Mouse (Mus musculus) stomach, embryonic 14.5 days (tissue): ENCODE results near the gene Pnma1. TPM values are rescaled to one million over a fixed set of nuclear protein-coding genes. Genes with fewer than 3 reads are reported as not detected.
A peak's percentile ranks its signal among the peaks of the same experiment; 100 is the strongest.

Source experiments
- ATAC-seq: fragments of 200-750 bp; cut with Nextera tagmentation; 2 replicates; pipeline ENCODE4 v1.8.0; 2017; ENCODE audit warnings: low read depth, moderate TSS enrichment; ENCODE audit not compliant: insufficient number of reproducible peaks, insufficient read depth, low FRiP score
- H3K27ac ChIP-seq: fragments of 300-500 bp; sonication (generic); 2 replicates; pipeline ENCODE4 v1.5.1; 2014; ENCODE audit warnings: mild to moderate bottlenecking, low read length, moderate library complexity, mixed read lengths
- H3K27me3 ChIP-seq: fragments of 300-500 bp; sonication (generic); 2 replicates; pipeline ENCODE4 v1.6.1; 2014; ENCODE audit warnings: low read length, control low read depth, mixed read lengths; ENCODE audit not compliant: control insufficient read depth, insufficient read depth
- H3K36me3 ChIP-seq: fragments of 300-500 bp; sonication (generic); 2 replicates; pipeline ENCODE4 v1.6.1; 2014; ENCODE audit warnings: mild to moderate bottlenecking, control low read depth, low read length, moderate library complexity, mixed read lengths; ENCODE audit not compliant: control insufficient read depth, insufficient read depth
- H3K4me1 ChIP-seq: fragments of 300-500 bp; sonication (generic); 2 replicates; pipeline ENCODE4 v1.6.1; 2014; ENCODE audit warnings: low read length, control low read depth, mixed read lengths; ENCODE audit not compliant: control insufficient read depth, insufficient read depth
- H3K4me2 ChIP-seq: fragments of 300-500 bp; sonication (generic); replicated peaks from 2 replicates; pipeline ENCODE4 v1.6.1; 2014; ENCODE audit warnings: low read depth, low read length, control low read depth
- H3K4me3 ChIP-seq: fragments of 300-500 bp; sonication (generic); 2 replicates; pipeline ENCODE4 v1.5.1; 2014; ENCODE audit warnings: low read depth, low read length, control low read depth
- H3K9ac ChIP-seq: fragments of 300-500 bp; sonication (generic); replicated peaks from 2 replicates; pipeline ENCODE4 v1.6.1; 2014; ENCODE audit warnings: low read depth, mild to moderate bottlenecking, control low read depth, low read length, moderate library complexity, mixed read lengths
- H3K9me3 ChIP-seq: fragments of 300-500 bp; sonication (generic); 2 replicates; pipeline ENCODE4 v1.6.1; 2016; ENCODE audit warnings: low read depth, low read length, control low read depth; ENCODE audit not compliant: control insufficient read depth
- WGBS: fragments of 180-500 bp; shearing (Covaris S2); extraction: QIAGEN DNeasy Blood & Tissue Kit; methylation state at CpG from one replicate; pipeline ENCODE4 v1.1.7; 2014; 5-methylcytosine and 5-hydroxymethylcytosine counted together
- polyA plus RNA-seq: library from polyadenylated mRNA; unstranded; fragments of >200 nt; fragmentation: Nextera tagmentation; extraction: Ambion mirVana; gene quantifications from 2 replicates; pipeline ENCODE4 v1.2.1, GENCODE M21; 2014

The Pnma1 gene
- polyA plus RNA-seq, 1 experiment from 2014 or later = 0.45 TPM

DNA sequence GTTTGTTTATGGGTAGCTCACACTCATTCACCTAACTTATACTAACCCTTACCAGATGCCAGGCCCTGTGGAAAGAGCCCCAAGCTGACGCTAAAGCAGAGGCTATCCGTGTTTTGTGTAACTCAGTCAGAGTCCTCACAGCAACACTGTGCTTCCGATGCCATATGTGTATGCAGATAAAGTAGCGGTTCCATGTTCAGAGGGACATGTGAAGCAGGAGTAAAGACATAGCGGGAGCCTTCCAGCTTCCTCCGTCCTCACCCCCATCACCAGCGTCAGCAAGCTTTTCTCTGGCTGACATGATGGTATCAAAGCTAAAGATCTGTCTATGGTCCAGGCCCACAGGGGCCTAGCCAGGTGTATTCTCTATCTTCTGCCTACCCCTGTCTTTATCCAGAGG, 42.9 kb upstream of the Pnma1 start:
- Histone ChIP-seq H3K36me3 (no peaks in the 10 kb centered on the region), H3K9me3 (no peaks in the 10 kb centered on the region), H3K9ac (no peak overlapping the region), H3K4me1 (peaks cover 74% of the 10 kb centered on the region), H3K4me2 (peak overlapping the region; percentile 97; the same call in 1 of the 2 replicates), H3K27me3 (no peaks in the 10 kb centered on the region), H3K4me3 (no peak overlapping the region; the same call in 1 of the 2 replicates), H3K27ac (no peak overlapping the region)
- ATAC-seq = no peak
- WGBS = 68% methylated on average over 7 of the region's 7 CpGs

DNA sequence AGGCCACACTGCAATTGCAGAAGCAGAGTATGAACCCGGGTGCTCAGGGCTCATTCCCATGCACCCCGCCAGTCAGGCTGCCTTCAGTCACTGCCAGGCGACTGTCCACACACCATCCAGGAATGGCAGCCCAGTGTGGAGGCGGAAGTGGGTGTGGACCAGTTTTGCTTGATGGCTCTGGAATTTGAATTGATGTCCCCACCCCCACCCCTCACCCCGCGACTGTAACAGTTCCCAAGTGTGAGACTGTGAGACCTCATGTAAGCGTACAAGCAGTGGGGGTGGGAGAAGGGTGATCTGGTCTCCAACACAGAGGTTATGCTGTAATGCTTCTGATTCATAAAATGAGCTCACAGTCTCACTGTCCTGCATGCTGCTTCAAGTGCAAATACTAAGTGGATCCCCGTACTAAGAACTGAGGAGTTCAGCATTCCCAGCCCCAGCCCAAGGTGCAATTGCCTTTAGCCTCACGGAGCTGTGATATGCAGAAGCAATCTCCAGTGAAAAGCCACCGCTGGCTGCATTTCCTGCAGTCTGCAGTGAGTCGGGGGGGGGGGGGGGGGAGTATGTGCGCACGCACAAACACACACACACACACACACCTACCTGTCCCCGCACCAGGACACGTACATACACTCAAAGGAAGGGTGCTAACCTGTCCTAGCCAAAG, 42.0 kb upstream of the Pnma1 start:
- Histone ChIP-seq H3K36me3 (no peaks in the 10 kb centered on the region), H3K4me2 (no peak overlapping the region; the same call in 1 of the 2 replicates), H3K4me3 (no peak overlapping the region), H3K9ac (no peak overlapping the region), H3K27me3 (no peaks in the 10 kb centered on the region), H3K27ac (no peak overlapping the region), H3K4me1 (peaks cover 75% of the 10 kb centered on the region), H3K9me3 (no peaks in the 10 kb centered on the region)
- 36% methylated on average over 15 of the region's 15 CpGs for WGBS
- no peak for ATAC-seq

DNA sequence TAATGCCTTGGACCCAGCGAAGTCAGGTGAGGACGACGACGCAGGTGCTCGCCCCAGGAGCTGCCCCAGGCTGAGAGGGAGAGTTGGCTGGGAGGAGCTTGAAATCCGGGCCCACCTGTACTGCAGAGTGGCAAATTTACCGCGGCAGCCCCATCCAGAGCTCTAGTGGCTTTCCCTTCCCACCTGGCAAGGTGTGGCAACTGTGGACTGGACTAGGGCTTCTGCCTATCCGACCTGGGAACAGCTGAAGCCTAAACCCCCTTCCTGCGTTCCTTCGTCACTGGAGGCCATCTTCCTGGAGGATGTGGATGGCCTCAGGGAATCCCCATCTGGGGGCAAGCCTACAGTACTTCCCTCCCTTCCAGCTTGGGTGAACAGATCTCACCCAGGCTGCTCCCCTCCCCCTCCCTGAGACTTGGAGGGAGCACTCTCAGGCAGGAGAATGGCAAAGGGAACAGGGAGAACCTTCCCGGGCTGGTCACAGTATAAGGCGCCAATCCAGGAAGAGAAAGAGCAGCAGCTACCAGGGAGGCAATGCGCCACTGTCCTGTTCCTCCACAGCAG, 40.7 kb upstream of the Pnma1 start:
- WGBS = 63% methylated on average over 14 of the region's 14 CpGs
- no peak overlapping the region; the same call in 1 of the 2 replicates for H3K9ac ChIP-seq
- ATAC-seq = no peak

DNA sequence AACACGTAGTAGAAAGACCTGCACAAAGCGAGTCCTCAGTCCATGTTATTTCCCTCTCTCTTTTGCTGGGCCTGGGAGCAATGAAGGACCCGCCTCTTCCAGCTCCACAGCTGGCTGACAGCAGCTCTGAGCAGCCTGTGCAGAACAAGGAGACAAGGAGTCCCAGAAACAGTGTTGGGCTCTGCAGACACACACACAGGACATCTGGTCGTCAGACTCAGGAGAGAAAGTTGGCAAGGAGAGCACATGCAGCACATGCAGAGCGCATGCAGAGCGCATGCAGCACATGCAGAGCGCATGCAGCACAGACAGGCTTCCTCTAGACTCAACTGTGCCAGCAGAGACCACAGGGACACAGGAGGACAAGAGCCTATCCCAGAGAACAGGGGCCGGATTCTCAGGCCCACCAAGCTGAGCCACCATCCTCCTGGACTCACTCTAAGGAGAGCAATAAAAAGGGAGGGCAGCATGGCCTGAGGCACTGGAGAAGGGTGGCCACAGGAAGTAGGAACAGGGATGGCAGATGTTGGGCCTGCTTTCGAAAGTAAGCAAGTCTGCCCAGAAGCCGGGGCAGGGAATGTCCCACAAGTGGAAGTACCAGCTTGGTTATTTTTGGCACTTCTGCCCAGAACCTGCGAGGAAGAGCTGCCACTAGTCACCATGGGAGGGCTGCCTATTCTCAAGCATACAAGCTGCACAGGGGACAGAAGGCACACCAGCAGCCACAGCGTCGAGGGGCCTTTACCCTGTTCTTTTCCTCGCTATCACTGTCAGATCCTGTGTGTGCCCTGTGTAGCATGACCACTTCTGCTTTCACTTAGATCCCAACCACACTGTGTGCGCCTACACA, 39.7 kb upstream of the Pnma1 start:
- no peaks in the 10 kb centered on the region for H3K27me3 ChIP-seq
- peaks cover 73% of the 10 kb centered on the region for H3K4me1 ChIP-seq
- H3K4me2 ChIP-seq = no peak overlapping the region
- H3K27ac ChIP-seq = peak overlapping the region; percentile 21
- H3K4me3 ChIP-seq = no peak overlapping the region
- 74% methylated on average over 15 of the region's 15 CpGs for WGBS
- peak; percentile 39; the same call in 1 of the 2 replicates for ATAC-seq
- H3K9ac ChIP-seq = no peak overlapping the region
- no peaks in the 10 kb centered on the region for H3K9me3 ChIP-seq
- no peaks in the 10 kb centered on the region for H3K36me3 ChIP-seq

More for the DNA sequence above, 40.7 kb upstream of the Pnma1 start:
- no peak overlapping the region for H3K4me2 ChIP-seq
- H3K27me3 ChIP-seq = no peaks in the 10 kb centered on the region
- no peaks in the 10 kb centered on the region for H3K36me3 ChIP-seq
- no peak overlapping the region for H3K27ac ChIP-seq
- no peaks in the 10 kb centered on the region for H3K9me3 ChIP-seq
- H3K4me3 ChIP-seq = no peak overlapping the region
- peaks cover 73% of the 10 kb centered on the region for H3K4me1 ChIP-seq

DNA sequence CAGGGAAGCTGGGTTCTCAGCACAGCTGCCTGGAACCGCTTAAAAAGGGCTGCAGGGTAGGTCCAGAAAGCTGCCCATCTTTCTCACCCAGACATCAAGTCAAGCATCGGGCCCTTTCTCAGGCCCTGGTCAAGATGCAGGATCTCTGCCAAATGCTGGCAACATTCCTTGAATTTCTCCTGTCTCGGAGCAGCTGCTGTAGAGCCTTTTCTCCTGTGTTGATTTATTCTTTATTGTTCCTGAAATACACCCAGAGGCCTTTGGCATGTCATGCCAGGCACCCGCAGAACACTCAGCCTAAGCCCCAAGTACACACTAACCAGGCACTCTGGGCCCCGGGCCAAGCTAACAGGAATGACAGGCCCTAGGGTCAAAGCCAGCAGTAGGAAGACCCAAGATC, 38.7 kb upstream of the Pnma1 start:
- Histone ChIP-seq H3K27ac (peak overlapping the region; percentile 21; the same call in 1 of the 2 replicates), H3K9me3 (no peaks in the 10 kb centered on the region), H3K36me3 (no peaks in the 10 kb centered on the region), H3K4me1 (peaks cover 71% of the 10 kb centered on the region), H3K27me3 (no peaks in the 10 kb centered on the region), H3K4me3 (no peak overlapping the region), H3K4me2 (no peak overlapping the region), H3K9ac (no peak overlapping the region)
- ATAC-seq = no peak
- WGBS = 54% methylated on average over 5 of the region's 5 CpGs

DNA sequence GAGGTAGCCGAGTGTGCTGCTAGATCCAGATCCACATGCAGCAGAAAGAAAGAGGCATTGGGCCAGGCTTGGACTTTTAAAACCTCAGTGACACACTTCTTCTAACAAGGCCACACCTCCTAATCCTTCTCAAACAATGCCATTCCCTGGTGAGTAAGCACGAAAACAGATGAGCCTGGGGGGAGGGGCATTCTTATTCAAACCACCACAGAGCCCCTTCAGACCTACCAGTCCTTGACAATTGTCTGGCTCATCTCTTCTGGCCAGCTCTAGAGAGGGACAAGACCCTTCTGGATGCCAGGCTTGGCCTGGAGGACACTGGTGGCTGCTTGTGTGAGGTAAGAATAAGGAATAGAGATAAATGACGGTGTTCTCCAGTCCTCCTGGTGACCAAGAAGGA, 38.2 kb upstream of the Pnma1 start:
- no peak for ATAC-seq
- Histone ChIP-seq H3K4me1 (peaks cover 71% of the 10 kb centered on the region), H3K27ac (peak overlapping the region; percentile 21; the same call in 1 of the 2 replicates), H3K4me2 (no peak overlapping the region), H3K27me3 (no peaks in the 10 kb centered on the region), H3K4me3 (no peak overlapping the region), H3K9ac (no peak overlapping the region), H3K9me3 (no peaks in the 10 kb centered on the region), H3K36me3 (no peaks in the 10 kb centered on the region)
- 89% methylated on average over 3 of the region's 3 CpGs for WGBS

DNA sequence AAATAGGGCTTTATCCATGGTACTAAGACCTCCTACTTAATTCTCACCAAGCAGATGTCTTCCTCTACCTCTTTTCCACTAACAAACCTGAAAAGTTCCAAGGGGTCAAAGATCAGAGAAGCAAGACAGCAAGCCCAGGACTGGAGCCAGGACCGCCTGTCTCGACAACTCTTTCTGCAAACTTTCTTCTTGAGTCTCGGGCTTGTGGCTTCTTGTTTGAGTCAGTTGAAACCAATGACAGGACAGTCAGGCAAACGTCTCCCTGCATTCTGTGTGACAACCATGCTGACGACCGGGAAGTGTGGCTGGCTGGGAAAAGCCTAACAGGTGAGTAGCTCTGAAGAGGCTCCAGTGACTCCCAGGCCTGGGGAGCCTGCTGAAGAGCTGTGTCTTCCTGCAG, 37.3 kb upstream of the Pnma1 start:
- no peaks in the 10 kb centered on the region for H3K9me3 ChIP-seq
- H3K36me3 ChIP-seq = no peaks in the 10 kb centered on the region
- no peak overlapping the region for H3K4me3 ChIP-seq
- no peak for ATAC-seq
- H3K9ac ChIP-seq = no peak overlapping the region
- H3K27ac ChIP-seq = no peak overlapping the region; the same call in 1 of the 2 replicates
- H3K4me2 ChIP-seq = no peak overlapping the region
- peaks cover 71% of the 10 kb centered on the region for H3K4me1 ChIP-seq
- WGBS = 59% methylated on average over 6 of the region's 6 CpGs
- no peaks in the 10 kb centered on the region for H3K27me3 ChIP-seq

DNA sequence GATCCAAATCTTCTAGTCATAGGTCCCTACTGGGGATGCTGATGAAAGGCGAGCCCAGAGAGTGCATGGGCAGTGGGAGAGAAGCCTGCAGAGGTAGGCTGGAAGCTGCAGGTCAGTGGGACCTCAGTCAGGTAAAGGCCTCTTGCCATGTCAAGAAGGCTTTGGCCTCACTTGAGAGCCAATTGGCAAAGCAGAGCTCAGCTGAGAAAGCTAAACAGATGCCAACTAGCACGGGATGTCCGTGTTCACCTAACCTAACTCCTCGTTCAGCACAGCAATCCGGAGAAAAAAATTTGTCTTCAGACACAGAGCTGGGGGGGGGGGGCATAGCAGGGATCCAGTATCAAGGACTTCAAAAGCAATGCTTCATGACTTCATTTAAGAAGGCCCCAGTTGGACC, 36.7 kb upstream of the Pnma1 start:
- ATAC-seq = no peak
- WGBS = 85% methylated on average over 5 of the region's 5 CpGs
- Histone ChIP-seq H3K9me3 (no peaks in the 10 kb centered on the region), H3K36me3 (no peaks in the 10 kb centered on the region), H3K27me3 (no peaks in the 10 kb centered on the region), H3K4me3 (no peak overlapping the region), H3K9ac (no peak overlapping the region), H3K4me1 (peaks cover 71% of the 10 kb centered on the region), H3K4me2 (no peak overlapping the region), H3K27ac (no peak overlapping the region)
